Mouse (Mus musculus): Measurements from ENCODE around the gene Pxdc1. TPM values are rescaled to one million over a fixed set of nuclear protein-coding genes. Genes with fewer than 3 reads are reported as not detected.

Gene Pxdc1
- 22.7 and 27.8 TPM in 2 replicates for polyA plus RNA-seq (2014; fragmentation: Nextera tagmentation; extraction: Ambion mirVana)

DNA sequence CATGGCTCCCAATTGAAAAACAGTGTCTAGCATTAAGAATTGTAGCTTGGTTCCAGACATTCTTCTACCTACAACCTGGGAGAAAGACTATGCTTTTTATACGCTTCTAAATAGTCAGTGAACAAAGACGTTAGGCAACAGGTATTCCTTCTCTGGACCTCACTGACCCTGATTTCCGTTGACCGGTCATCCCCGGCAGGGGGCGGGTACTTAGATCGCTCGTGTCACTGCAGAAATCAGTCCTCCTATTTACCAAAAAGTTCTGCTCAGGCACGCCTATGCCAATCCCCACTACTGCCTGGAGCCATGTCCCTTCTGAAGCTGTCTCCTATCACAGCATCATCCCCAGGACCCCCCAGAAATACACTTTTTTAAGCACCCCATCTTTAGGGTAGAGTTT, at the start of gene Pxdc1:
Gene Pxdc1, minus strand, starts transcription at position 96 of the 400 bp plus-strand sequence.
- H3K9me3 ChIP-seq (ENCODE audit: control insufficient read depth, low read length), result no peaks in the 10 kb centered on the region
- peak within 1 kb of the TSS; percentile 86 to 89 for H3K27ac ChIP-seq (replicated peaks in 1 of 2; ENCODE audit: control insufficient read depth in 1 of 2, insufficient read depth in 1 of 2, low read depth in 2 of 2, low read length in 2 of 2)
- H3K36me3 ChIP-seq (ENCODE audit: control insufficient read depth, insufficient read depth, low read length), result no peaks in the 10 kb centered on the region
- no peaks in the 10 kb centered on the region for H3K27me3 ChIP-seq (ENCODE audit: control insufficient read depth, insufficient read depth, low read length)
- no peak for ATAC-seq (ENCODE audit: insufficient number of reproducible peaks, insufficient read depth, low FRiP score, low read depth)
- H3K4me2 ChIP-seq (ENCODE audit: low read length), result peak within 1 kb of the TSS; percentile 96
- peaks cover 4 to 8% of the 10 kb centered on the region in 2 experiments; a peak in 2 of 4 replicates for H3K4me1 ChIP-seq (ENCODE audit: control insufficient read depth in 2 of 2, insufficient read depth in 2 of 2, low read length in 2 of 2)
- peak within 1 kb of the TSS; percentile 69 to 73 for H3K4me3 ChIP-seq (ENCODE audit: control insufficient read depth in 1 of 2, insufficient read depth in 1 of 2, low read depth in 1 of 2, low read length in 2 of 2)
- H3K9ac ChIP-seq (ENCODE audit: low read length), result peak within 1 kb of the TSS; percentile 87
- WGBS, result 5% methylated on average over 9 of the region's 9 CpGs

DNA sequence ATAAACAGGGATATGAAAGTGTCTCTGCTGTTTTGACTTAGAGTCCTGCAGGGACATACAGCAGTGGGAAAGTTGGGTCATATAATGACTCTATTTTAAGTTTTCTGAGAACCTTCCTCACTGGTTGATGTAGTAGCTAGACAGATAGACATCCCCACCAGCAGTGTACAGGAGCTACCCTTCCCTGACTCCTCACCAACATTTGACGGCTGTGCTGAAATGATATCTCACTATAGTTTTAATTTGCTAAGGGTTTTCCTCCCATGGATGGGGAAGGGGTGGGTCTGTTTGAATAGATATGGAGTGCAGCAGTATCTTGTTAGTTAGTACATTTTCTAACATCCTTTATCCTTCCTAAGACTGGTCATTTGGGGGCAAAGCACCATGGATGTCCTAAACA, 47.3 kb upstream of the Pxdc1 start:
- Histone ChIP-seq H3K27ac (replicated peaks in 1 of 2; ENCODE audit: control insufficient read depth in 1 of 2, insufficient read depth in 1 of 2, low read depth in 2 of 2, low read length in 2 of 2) (no peak overlapping the region), H3K4me3 (ENCODE audit: control insufficient read depth in 1 of 2, insufficient read depth in 1 of 2, low read depth in 1 of 2, low read length in 2 of 2) (no peak overlapping the region), H3K9me3 (ENCODE audit: control insufficient read depth, low read length) (no peaks in the 10 kb centered on the region), H3K27me3 (ENCODE audit: control insufficient read depth, insufficient read depth, low read length) (no peaks in the 10 kb centered on the region), H3K4me1 (ENCODE audit: control insufficient read depth in 2 of 2, insufficient read depth in 2 of 2, low read length in 2 of 2) (no peaks in the 10 kb centered on the region), H3K4me2 (ENCODE audit: low read length) (no peak overlapping the region), H3K36me3 (ENCODE audit: control insufficient read depth, insufficient read depth, low read length) (no peaks in the 10 kb centered on the region), H3K9ac (ENCODE audit: low read length) (no peak overlapping the region)
- WGBS, result 67% methylated on average over 1 of the region's 1 CpGs
- no peak for ATAC-seq (ENCODE audit: insufficient number of reproducible peaks, insufficient read depth, low FRiP score, low read depth)

DNA sequence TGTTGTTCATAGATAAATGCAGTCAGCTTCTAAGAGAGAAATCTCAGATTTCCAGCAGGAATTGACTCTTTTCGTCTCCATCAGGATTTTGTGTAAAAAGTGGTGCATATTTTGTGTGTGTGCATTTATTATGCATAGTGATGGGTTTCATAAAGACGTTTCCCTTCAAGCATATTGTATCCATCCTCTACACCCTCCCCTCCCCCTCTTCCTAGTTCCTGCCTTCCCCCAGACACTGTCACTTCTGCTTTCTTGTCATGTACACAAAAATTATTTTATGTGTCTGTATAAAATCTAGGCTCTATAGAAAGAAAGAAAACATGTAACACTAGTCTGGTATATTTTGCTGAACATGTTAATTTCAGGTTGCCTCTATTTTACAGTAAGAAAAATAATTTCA, 46.8 kb upstream of the Pxdc1 start:
- no peaks in the 10 kb centered on the region for H3K36me3 ChIP-seq (ENCODE audit: control insufficient read depth, insufficient read depth, low read length)
- H3K4me2 ChIP-seq (ENCODE audit: low read length), result no peak overlapping the region
- no peaks in the 10 kb centered on the region for H3K4me1 ChIP-seq (ENCODE audit: control insufficient read depth in 2 of 2, insufficient read depth in 2 of 2, low read length in 2 of 2)
- 57% methylated on average over 2 of the region's 2 CpGs for WGBS
- ATAC-seq (ENCODE audit: insufficient number of reproducible peaks, insufficient read depth, low FRiP score, low read depth), result no peak
- no peaks in the 10 kb centered on the region for H3K27me3 ChIP-seq (ENCODE audit: control insufficient read depth, insufficient read depth, low read length)
- H3K9ac ChIP-seq (ENCODE audit: low read length), result no peak overlapping the region
- H3K9me3 ChIP-seq (ENCODE audit: control insufficient read depth, low read length), result no peaks in the 10 kb centered on the region
- no peak overlapping the region for H3K27ac ChIP-seq (replicated peaks in 1 of 2; ENCODE audit: control insufficient read depth in 1 of 2, insufficient read depth in 1 of 2, low read depth in 2 of 2, low read length in 2 of 2)
- no peak overlapping the region for H3K4me3 ChIP-seq (ENCODE audit: control insufficient read depth in 1 of 2, insufficient read depth in 1 of 2, low read depth in 1 of 2, low read length in 2 of 2)

DNA sequence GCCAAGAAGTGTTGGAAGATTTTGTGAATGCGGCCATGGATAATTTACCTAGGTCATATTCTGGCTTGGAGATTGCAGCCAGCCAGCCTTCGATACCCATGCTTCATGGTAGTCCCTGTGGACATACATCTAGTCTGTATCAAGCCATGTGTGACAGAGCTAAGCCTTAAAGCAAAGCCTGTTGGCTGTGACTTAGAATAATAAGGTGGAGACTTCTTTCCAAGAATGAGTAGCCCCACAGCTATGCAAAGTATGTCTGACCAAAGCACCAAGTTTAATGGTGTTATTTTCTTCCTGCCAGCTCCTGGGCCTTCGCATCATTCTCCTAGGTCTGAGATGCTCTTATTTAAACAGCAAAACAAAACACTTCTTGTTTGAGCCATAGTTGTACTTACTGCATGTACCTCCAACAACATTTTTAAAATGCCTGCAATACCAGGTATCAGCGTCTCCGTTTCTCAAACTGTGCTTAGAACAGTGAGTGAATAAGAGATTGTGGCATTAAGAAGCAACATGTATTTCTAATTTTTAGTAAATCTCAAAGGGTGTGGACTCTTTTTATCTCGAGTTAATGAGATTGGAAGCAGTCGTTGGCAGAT, 43.5 kb upstream of the Pxdc1 start:
- WGBS, result 65% methylated on average over 7 of the region's 7 CpGs
- H3K4me2 ChIP-seq (ENCODE audit: low read length), result no peak overlapping the region
- no peak for ATAC-seq (ENCODE audit: insufficient number of reproducible peaks, insufficient read depth, low FRiP score, low read depth)
- no peaks in the 10 kb centered on the region for H3K4me1 ChIP-seq (ENCODE audit: control insufficient read depth in 2 of 2, insufficient read depth in 2 of 2, low read length in 2 of 2)
- no peak overlapping the region for H3K9ac ChIP-seq (ENCODE audit: low read length)
- H3K36me3 ChIP-seq (ENCODE audit: control insufficient read depth, insufficient read depth, low read length), result no peaks in the 10 kb centered on the region
- H3K4me3 ChIP-seq (ENCODE audit: control insufficient read depth in 1 of 2, insufficient read depth in 1 of 2, low read depth in 1 of 2, low read length in 2 of 2), result no peak overlapping the region
- no peaks in the 10 kb centered on the region for H3K27me3 ChIP-seq (ENCODE audit: control insufficient read depth, insufficient read depth, low read length)
- no peaks in the 10 kb centered on the region for H3K9me3 ChIP-seq (ENCODE audit: control insufficient read depth, low read length)
- H3K27ac ChIP-seq (replicated peaks in 1 of 2; ENCODE audit: control insufficient read depth in 1 of 2, insufficient read depth in 1 of 2, low read depth in 2 of 2, low read length in 2 of 2), result no peak overlapping the region

DNA sequence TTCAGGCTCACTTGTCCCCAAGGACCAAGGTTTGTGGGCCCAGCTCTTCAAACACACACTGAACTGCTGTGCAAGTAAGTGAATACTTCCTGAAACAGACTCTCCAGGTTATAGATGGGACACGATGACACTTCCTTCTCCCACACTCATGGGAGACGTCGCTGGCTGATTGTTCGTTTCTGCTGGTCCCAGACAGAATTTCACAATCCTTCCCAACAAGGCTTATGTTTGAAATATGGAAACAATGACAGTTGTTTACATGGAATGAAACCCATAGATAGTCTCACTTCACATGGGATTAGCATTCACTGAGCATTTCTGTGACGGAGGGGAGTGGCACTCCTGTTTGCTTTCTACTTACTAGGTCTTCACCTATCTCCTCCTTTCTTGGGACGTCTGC, 39.8 kb upstream of the Pxdc1 start:
- no peaks in the 10 kb centered on the region for H3K36me3 ChIP-seq (ENCODE audit: control insufficient read depth, insufficient read depth, low read length)
- H3K9me3 ChIP-seq (ENCODE audit: control insufficient read depth, low read length), result no peaks in the 10 kb centered on the region
- H3K9ac ChIP-seq (ENCODE audit: low read length), result no peak overlapping the region
- H3K27ac ChIP-seq (replicated peaks in 1 of 2; ENCODE audit: control insufficient read depth in 1 of 2, insufficient read depth in 1 of 2, low read depth in 2 of 2, low read length in 2 of 2), result no peak overlapping the region
- 65% methylated on average over 6 of the region's 6 CpGs for WGBS
- no peak for ATAC-seq (ENCODE audit: insufficient number of reproducible peaks, insufficient read depth, low FRiP score, low read depth)
- H3K4me2 ChIP-seq (ENCODE audit: low read length), result no peak overlapping the region
- no peaks in the 10 kb centered on the region; a peak in 1 of 4 replicates for H3K4me1 ChIP-seq (ENCODE audit: control insufficient read depth in 2 of 2, insufficient read depth in 2 of 2, low read length in 2 of 2)
- no peak overlapping the region for H3K4me3 ChIP-seq (ENCODE audit: control insufficient read depth in 1 of 2, insufficient read depth in 1 of 2, low read depth in 1 of 2, low read length in 2 of 2)
- no peaks in the 10 kb centered on the region for H3K27me3 ChIP-seq (ENCODE audit: control insufficient read depth, insufficient read depth, low read length)

DNA sequence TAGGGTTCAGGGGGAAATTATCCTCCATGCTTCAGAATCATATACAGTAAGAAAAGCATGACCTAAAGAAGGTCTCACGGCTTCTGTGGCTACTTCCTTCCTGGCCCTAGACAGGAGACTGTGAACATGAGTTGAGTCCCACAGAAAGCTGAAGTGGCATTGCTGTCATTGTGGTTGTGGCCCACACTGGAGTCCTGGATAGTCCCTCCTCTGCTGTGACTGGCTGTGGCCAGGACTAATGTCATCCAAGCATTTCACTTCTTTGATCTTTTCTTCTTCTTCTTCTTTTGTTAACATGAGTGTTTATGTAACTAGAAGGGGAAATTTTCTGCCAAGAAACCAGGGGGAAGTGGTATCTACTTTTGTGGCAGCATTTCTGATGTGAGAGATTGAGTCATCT, 37.8 kb upstream of the Pxdc1 start:
- Histone ChIP-seq H3K27ac (replicated peaks in 1 of 2; ENCODE audit: control insufficient read depth in 1 of 2, insufficient read depth in 1 of 2, low read depth in 2 of 2, low read length in 2 of 2) (no peak overlapping the region), H3K9ac (ENCODE audit: low read length) (no peak overlapping the region), H3K9me3 (ENCODE audit: control insufficient read depth, low read length) (no peaks in the 10 kb centered on the region), H3K36me3 (ENCODE audit: control insufficient read depth, insufficient read depth, low read length) (no peaks in the 10 kb centered on the region), H3K27me3 (ENCODE audit: control insufficient read depth, insufficient read depth, low read length) (no peaks in the 10 kb centered on the region), H3K4me2 (ENCODE audit: low read length) (no peak overlapping the region), H3K4me1 (ENCODE audit: control insufficient read depth in 2 of 2, insufficient read depth in 2 of 2, low read length in 2 of 2) (peaks cover 3 to 5% of the 10 kb centered on the region in 2 experiments; a peak in 3 of 4 replicates), H3K4me3 (ENCODE audit: control insufficient read depth in 1 of 2, insufficient read depth in 1 of 2, low read depth in 1 of 2, low read length in 2 of 2) (no peak overlapping the region)
- 72% methylated on average over 1 of the region's 1 CpGs for WGBS
- no peak for ATAC-seq (ENCODE audit: insufficient number of reproducible peaks, insufficient read depth, low FRiP score, low read depth)

DNA sequence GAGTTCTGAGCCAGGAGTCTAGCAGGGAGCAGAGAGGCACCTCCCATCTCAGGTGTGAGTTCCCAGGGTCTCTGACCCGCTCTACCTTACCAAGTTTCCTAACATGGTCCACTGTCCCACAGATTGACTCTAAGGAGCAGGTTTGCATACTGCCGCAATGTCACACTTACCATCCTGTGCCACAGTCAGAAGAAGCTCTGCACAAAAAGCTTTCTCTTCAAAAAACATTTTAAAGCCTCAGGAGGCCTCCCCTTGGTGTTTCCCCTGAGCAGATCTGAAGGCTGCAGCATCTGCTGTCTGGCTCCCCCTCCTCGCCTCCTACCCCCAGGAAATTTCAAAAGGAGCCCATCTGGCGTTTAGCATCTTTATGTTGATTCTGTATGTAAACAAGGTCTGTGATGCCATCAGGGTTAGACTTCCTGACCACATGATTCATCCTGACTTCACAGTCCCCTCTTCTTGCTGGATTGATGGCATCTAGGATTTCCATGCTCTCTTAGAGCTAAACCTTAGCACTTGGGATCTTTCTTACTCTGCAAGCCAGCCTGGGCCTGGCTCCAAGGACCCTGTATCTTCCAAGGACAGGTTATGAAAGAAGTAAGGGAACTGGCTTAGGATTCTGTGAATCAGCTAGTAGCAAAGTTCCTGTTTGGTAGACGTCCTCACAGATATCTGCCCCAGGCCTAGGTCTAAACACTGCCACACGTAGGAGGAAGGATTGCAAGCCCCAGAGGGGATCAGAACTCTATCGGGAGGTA, 31.9 kb upstream of the Pxdc1 start:
- H3K9me3 ChIP-seq (ENCODE audit: control insufficient read depth, low read length), result no peaks in the 10 kb centered on the region
- H3K9ac ChIP-seq (ENCODE audit: low read length), result no peak overlapping the region
- WGBS, result 76% methylated on average over 7 of the region's 7 CpGs
- H3K27ac ChIP-seq (replicated peaks in 1 of 2; ENCODE audit: control insufficient read depth in 1 of 2, insufficient read depth in 1 of 2, low read depth in 2 of 2, low read length in 2 of 2), result no peak overlapping the region
- ATAC-seq (ENCODE audit: insufficient number of reproducible peaks, insufficient read depth, low FRiP score, low read depth), result no peak
- H3K4me2 ChIP-seq (ENCODE audit: low read length), result no peak overlapping the region
- no peaks in the 10 kb centered on the region for H3K27me3 ChIP-seq (ENCODE audit: control insufficient read depth, insufficient read depth, low read length)
- H3K36me3 ChIP-seq (ENCODE audit: control insufficient read depth, insufficient read depth, low read length), result no peaks in the 10 kb centered on the region
- no peak overlapping the region for H3K4me3 ChIP-seq (ENCODE audit: control insufficient read depth in 1 of 2, insufficient read depth in 1 of 2, low read depth in 1 of 2, low read length in 2 of 2)
- H3K4me1 ChIP-seq (ENCODE audit: control insufficient read depth in 2 of 2, insufficient read depth in 2 of 2, low read length in 2 of 2), result peaks cover 14 to 15% of the 10 kb centered on the region in 2 experiments

All from heart, embryonic 14.5 days (tissue).